Mouse (Mus musculus) midbrain, embryonic 16.5 days (tissue): ENCODE measurements around the gene Ugp2. TPM values are rescaled to one million over a fixed set of nuclear protein-coding genes. Genes with fewer than 3 reads are reported as not detected.

Experiments used
- ATAC-seq: fragments of 200-750 bp; cut with Nextera tagmentation; 2 replicates; pipeline ENCODE4 v1.8.0; 2017; ENCODE audit warnings: moderate TSS enrichment
- H3K27ac ChIP-seq: fragments of 300-500 bp; sonication (generic); 2 replicates; pipeline ENCODE4 v1.5.1; 2014; ENCODE audit warnings: mild to moderate bottlenecking, low read length, mixed read lengths
- H3K27me3 ChIP-seq: fragments of 300-500 bp; sonication (generic); 2 replicates; pipeline ENCODE4 v1.6.1; 2014; ENCODE audit warnings: low read depth, low read length, mixed read lengths; ENCODE audit not compliant: control insufficient read depth, insufficient read depth
- H3K36me3 ChIP-seq: fragments of 300-500 bp; sonication (generic); 2 replicates; pipeline ENCODE4 v1.6.1; 2014; ENCODE audit warnings: mild to moderate bottlenecking, low read length, moderate library complexity, mixed read lengths; ENCODE audit not compliant: control insufficient read depth, insufficient read depth
- H3K4me1 ChIP-seq: fragments of 300-500 bp; sonication (generic); 2 replicates; pipeline ENCODE4 v1.6.1; 2014; ENCODE audit warnings: mild to moderate bottlenecking, low read length, mixed read lengths; ENCODE audit not compliant: control insufficient read depth, insufficient read depth
- H3K4me2 ChIP-seq: fragments of 300-500 bp; sonication (generic); 2 replicates; pipeline ENCODE4 v1.6.1; 2014; ENCODE audit warnings: mild to moderate bottlenecking, low read length, mixed read lengths
- H3K4me3 ChIP-seq: fragments of 300-500 bp; sonication (generic); 2 replicates; pipeline ENCODE4 v1.5.1; 2014; ENCODE audit warnings: low read depth, mild to moderate bottlenecking, low read length, moderate library complexity, mixed read lengths
- H3K9ac ChIP-seq: fragments of 300-500 bp; sonication (generic); 2 replicates; pipeline ENCODE4 v1.6.1; 2014; ENCODE audit warnings: low read depth, low read length, mixed read lengths
- H3K9me3 ChIP-seq: fragments of 300-500 bp; sonication (generic); replicated peaks from 2 replicates; pipeline ENCODE4 v1.6.1; 2014; ENCODE audit warnings: mild to moderate bottlenecking, low read length, mixed read lengths; ENCODE audit not compliant: control insufficient read depth, poor library complexity, severe bottlenecking
- WGBS: fragments of 180-500 bp; shearing (Covaris S2); extraction: QIAGEN DNeasy Blood & Tissue Kit; methylation state at CpG from one replicate; pipeline ENCODE4 v1.1.7; 2014; 5-methylcytosine and 5-hydroxymethylcytosine counted together
- polyA plus RNA-seq: library from polyadenylated mRNA; unstranded; fragments of >200 nt; fragmentation: Nextera tagmentation; extraction: Ambion mirVana; gene quantifications from 2 replicates; pipeline ENCODE4 v1.2.1, GENCODE M21; 2015

Gene Ugp2
- polyA plus RNA-seq: 66.4 and 71.9 TPM in 2 replicates

GRCm38 (mm10) chr11:21371122-21371806 lies at the start of gene Ugp2:
TSS of gene Ugp2 (minus strand) at chr11:21371201.
- H3K9me3 ChIP-seq: no peaks in the 10 kb centered on the region
- peak within 1 kb of the TSS; percentile 73 for H3K4me2 ChIP-seq
- no peaks in the 10 kb centered on the region for H3K36me3 ChIP-seq
- H3K9ac ChIP-seq: peak within 1 kb of the TSS; percentile 87
- peak within 1 kb of the TSS; percentile 8 for H3K27ac ChIP-seq
- WGBS: 5% methylated on average over 38 of the region's 38 CpGs
- peak; percentile 99 for ATAC-seq
- no peaks in the 10 kb centered on the region for H3K27me3 ChIP-seq
- H3K4me3 ChIP-seq: peak within 1 kb of the TSS; percentile 81
- peaks cover 14% of the 10 kb centered on the region for H3K4me1 ChIP-seq

GRCm38 (mm10) chr11:21414911-21415381 lies 43.9 kb upstream of the Ugp2 start:
- Histone ChIP-seq H3K27me3 (no peaks in the 10 kb centered on the region), H3K4me2 (no peak overlapping the region), H3K36me3 (no peaks in the 10 kb centered on the region), H3K4me1 (0 out of 2 replicates have a peak, but pooled peaks cover 2% of the 10 kb centered on the region), H3K9me3 (no peaks in the 10 kb centered on the region), H3K27ac (no peak overlapping the region), H3K9ac (no peak overlapping the region), H3K4me3 (no peak overlapping the region)
- WGBS: 56% methylated on average over 7 of the region's 7 CpGs
- ATAC-seq: no peak

- Histone ChIP-seq H3K4me3 (no peak overlapping the region), H3K9ac (no peak overlapping the region), H3K27me3 (no peaks in the 10 kb centered on the region), H3K4me2 (no peak overlapping the region), H3K36me3 (no peaks in the 10 kb centered on the region), H3K9me3 (no peaks in the 10 kb centered on the region), H3K4me1 (no peaks in the 10 kb centered on the region), H3K27ac (no peak overlapping the region)
- 91% methylated on average over 4 of the region's 4 CpGs for WGBS
- no peak for ATAC-seq
Observed at GRCm38 (mm10) chr11:21406668-21407067, 35.7 kb upstream of the Ugp2 start.

GRCm38 (mm10) chr11:21406141-21406540 lies 35.1 kb upstream of the Ugp2 start:
- Histone ChIP-seq H3K27ac (no peak overlapping the region), H3K36me3 (no peaks in the 10 kb centered on the region), H3K4me2 (no peak overlapping the region), H3K9ac (no peak overlapping the region), H3K4me1 (no peaks in the 10 kb centered on the region), H3K4me3 (no peak overlapping the region), H3K9me3 (no peaks in the 10 kb centered on the region), H3K27me3 (no peaks in the 10 kb centered on the region)
- WGBS: 84% methylated on average over 1 of the region's 1 CpGs
- ATAC-seq: no peak

GRCm38 (mm10) chr11:21403877-21404276 lies 32.9 kb upstream of the Ugp2 start:
- no peak overlapping the region for H3K4me2 ChIP-seq
- H3K9ac ChIP-seq: no peak overlapping the region
- H3K4me1 ChIP-seq: no peaks in the 10 kb centered on the region
- H3K9me3 ChIP-seq: no peaks in the 10 kb centered on the region
- H3K36me3 ChIP-seq: no peaks in the 10 kb centered on the region
- H3K27me3 ChIP-seq: no peaks in the 10 kb centered on the region
- H3K4me3 ChIP-seq: no peak overlapping the region
- ATAC-seq: no peak
- 80% methylated on average over 1 of the region's 1 CpGs for WGBS
- H3K27ac ChIP-seq: no peak overlapping the region

- H3K9me3 ChIP-seq: no peaks in the 10 kb centered on the region
- H3K27me3 ChIP-seq: no peaks in the 10 kb centered on the region
- WGBS: 71% methylated on average over 5 of the region's 5 CpGs
- no peak overlapping the region for H3K27ac ChIP-seq
- H3K4me3 ChIP-seq: no peak overlapping the region
- H3K4me2 ChIP-seq: no peak overlapping the region
- H3K9ac ChIP-seq: no peak overlapping the region
- ATAC-seq: no peak
- no peaks in the 10 kb centered on the region for H3K4me1 ChIP-seq
- H3K36me3 ChIP-seq: no peaks in the 10 kb centered on the region
Observed at GRCm38 (mm10) chr11:21402481-21403254, 31.7 kb upstream of the Ugp2 start.

- no peaks in the 10 kb centered on the region for H3K36me3 ChIP-seq
- no peak overlapping the region for H3K4me2 ChIP-seq
Observed at GRCm38 (mm10) chr11:21401248-21401647, 30.2 kb upstream of the Ugp2 start.

GRCm38 (mm10) chr11:21399186-21399681 lies 28.2 kb upstream of the Ugp2 start:
- Histone ChIP-seq H3K36me3 (no peaks in the 10 kb centered on the region), H3K9ac (no peak overlapping the region), H3K4me3 (no peak overlapping the region), H3K4me1 (no peaks in the 10 kb centered on the region), H3K9me3 (no peaks in the 10 kb centered on the region), H3K4me2 (no peak overlapping the region), H3K27me3 (no peaks in the 10 kb centered on the region), H3K27ac (no peak overlapping the region)
- ATAC-seq: no peak
- 53% methylated on average over 5 of the region's 5 CpGs for WGBS

More at GRCm38 (mm10) chr11:21401248-21401647, 30.2 kb upstream of the Ugp2 start:
- Histone ChIP-seq H3K4me3 (no peak overlapping the region), H3K27ac (no peak overlapping the region), H3K4me1 (no peaks in the 10 kb centered on the region), H3K27me3 (no peaks in the 10 kb centered on the region), H3K9ac (no peak overlapping the region), H3K9me3 (no peaks in the 10 kb centered on the region)
- 88% methylated on average over 2 of the region's 2 CpGs for WGBS
- no peak for ATAC-seq

- 67% methylated on average over 7 of the region's 7 CpGs for WGBS
Observed at GRCm38 (mm10) chr11:21398464-21398863, 27.5 kb upstream of the Ugp2 start.

More at GRCm38 (mm10) chr11:21398464-21398863, 27.5 kb upstream of the Ugp2 start:
- Histone ChIP-seq H3K27ac (no peak overlapping the region), H3K36me3 (no peaks in the 10 kb centered on the region), H3K9ac (no peak overlapping the region), H3K9me3 (no peaks in the 10 kb centered on the region), H3K4me3 (no peak overlapping the region), H3K27me3 (no peaks in the 10 kb centered on the region), H3K4me2 (no peak overlapping the region), H3K4me1 (no peaks in the 10 kb centered on the region)
- ATAC-seq: no peak
